Mouse (Mus musculus) MEL (cell line): ENCODE results near the gene Abhd2.

Source experiments
- BHLHE40 ChIP-seq: IDR thresholded peaks from 2 replicates; pipeline ENCODE4 v1.6.1; 2012; ENCODE audit warnings: low read depth, mild to moderate bottlenecking, inconsistent platforms, low read length, improper control_type of control experiment, borderline replicate concordance
- CTCF ChIP-seq, 3 experiments: IDR thresholded peaks in 2 of 3; conservative IDR thresholded peaks in 1 of 3; 2 replicates each; pipeline ENCODE4 v1.5.1; 2011 to 2012; ENCODE audit warnings: low read length in 3 of 3, low read depth in 2 of 3, mild to moderate bottlenecking in 2 of 3, improper control_type of control experiment in 1 of 3, inconsistent platforms in 1 of 3, mixed read lengths in 1 of 3, moderate library complexity in 1 of 3; ENCODE audit not compliant: control insufficient read depth in 1 of 3, insufficient read depth in 1 of 3, poor library complexity in 1 of 3, severe bottlenecking in 1 of 3
- EP300 ChIP-seq, 2 experiments: IDR thresholded peaks; 2 replicates each; pipeline ENCODE4 v1.6.1; 2011; ENCODE audit warnings: improper control_type of control experiment in 2 of 2, low read length in 2 of 2, low read depth in 1 of 2, mild to moderate bottlenecking in 1 of 2
- GATA1 ChIP-seq: IDR thresholded peaks from 2 replicates; pipeline ENCODE4 v1.6.1; 2011; ENCODE audit warnings: low read depth, low read length, improper control_type of control experiment
- MAFK ChIP-seq: IDR thresholded peaks from 2 replicates; pipeline ENCODE4 v1.6.1; 2011; ENCODE audit warnings: low read depth, mild to moderate bottlenecking, low read length, improper control_type of control experiment, borderline replicate concordance
- NRF1 ChIP-seq: IDR thresholded peaks from 2 replicates; pipeline ENCODE4 v1.6.1; 2014; ENCODE audit warnings: low read depth, mild to moderate bottlenecking, inconsistent platforms, low read length, improper control_type of control experiment, moderate library complexity; ENCODE audit not compliant: poor library complexity, insufficient read depth, severe bottlenecking
- POLR2A ChIP-seq, 2 experiments: IDR thresholded peaks; 2 replicates each; pipeline ENCODE4 v1.6.1; 2011 to 2012; ENCODE audit warnings: low read length in 2 of 2, mild to moderate bottlenecking in 2 of 2, control low read depth in 1 of 2, improper control_type of control experiment in 1 of 2, low read depth in 1 of 2, moderate library complexity in 1 of 2; ENCODE audit not compliant: control insufficient read depth in 1 of 2, insufficient read depth in 1 of 2, poor library complexity in 1 of 2
- SIN3A ChIP-seq: IDR thresholded peaks from 2 replicates; pipeline ENCODE4 v1.6.1; 2012; ENCODE audit warnings: low read length, improper control_type of control experiment, inconsistent platforms
- SMC3 ChIP-seq: IDR thresholded peaks from 2 replicates; pipeline ENCODE4 v1.6.1; 2011; ENCODE audit warnings: low read depth, low read length, improper control_type of control experiment
- USF2 ChIP-seq, 2 experiments: IDR thresholded peaks; 2 replicates each; pipeline ENCODE4 v1.6.1; 2011 to 2012; ENCODE audit warnings: improper control_type of control experiment in 2 of 2, low read length in 2 of 2, borderline replicate concordance in 1 of 2, inconsistent platforms in 1 of 2, low read depth in 1 of 2, mild to moderate bottlenecking in 1 of 2; ENCODE audit not compliant: insufficient read depth in 1 of 2
- ZMIZ1 ChIP-seq: IDR thresholded peaks from 2 replicates; pipeline ENCODE4 v1.6.1; 2012; ENCODE audit warnings: low read depth, mild to moderate bottlenecking, inconsistent platforms, low read length, improper control_type of control experiment, moderate library complexity
- ZNF384 ChIP-seq: IDR thresholded peaks from 2 replicates; pipeline ENCODE4 v1.6.1; 2012; ENCODE audit warnings: low read depth, mild to moderate bottlenecking, inconsistent platforms, low read length, improper control_type of control experiment

- TF ChIP-seq GATA1 (no peak), CTCF (IDR thresholded peaks at IDR 0.05 in 2 of 3, conservative IDR thresholded peaks at IDR 0.05 in 1 of 3; ENCODE audit: control insufficient read depth in 1 of 3, insufficient read depth in 1 of 3, low read depth in 2 of 3, low read length in 3 of 3, poor library complexity in 1 of 3, severe bottlenecking in 1 of 3) (no peak), POLR2A (IDR thresholded peaks at IDR 0.05; ENCODE audit: control insufficient read depth in 1 of 2, insufficient read depth in 1 of 2, low read depth in 1 of 2, low read length in 2 of 2, poor library complexity in 1 of 2) (no peak), NRF1 (no peak), EP300 (IDR thresholded peaks at IDR 0.05; ENCODE audit: low read depth in 1 of 2, low read length in 2 of 2) (no peak), BHLHE40 (no peak), ZMIZ1 (no peak), SIN3A (no peak), USF2 (IDR thresholded peaks at IDR 0.05; ENCODE audit: borderline replicate concordance in 1 of 2, insufficient read depth in 1 of 2, low read depth in 1 of 2, low read length in 2 of 2) (no peak), MAFK (no peak), SMC3 (no peak), ZNF384 (no peak)
Observed at GRCm38 (mm10) chr7:79266228-79266627, 6.8 kb upstream of the Abhd2 start.
